Mouse (Mus musculus): Measurements from ENCODE around the gene 2310022A10Rik. TPM values are rescaled to one million over a fixed set of nuclear protein-coding genes. Genes with fewer than 3 reads are reported as not detected.

The 2310022A10Rik gene
- total and polyA plus RNA-seq, 2 experiments from 2014 or later, result 8.7 to 28.1 TPM

DNA sequence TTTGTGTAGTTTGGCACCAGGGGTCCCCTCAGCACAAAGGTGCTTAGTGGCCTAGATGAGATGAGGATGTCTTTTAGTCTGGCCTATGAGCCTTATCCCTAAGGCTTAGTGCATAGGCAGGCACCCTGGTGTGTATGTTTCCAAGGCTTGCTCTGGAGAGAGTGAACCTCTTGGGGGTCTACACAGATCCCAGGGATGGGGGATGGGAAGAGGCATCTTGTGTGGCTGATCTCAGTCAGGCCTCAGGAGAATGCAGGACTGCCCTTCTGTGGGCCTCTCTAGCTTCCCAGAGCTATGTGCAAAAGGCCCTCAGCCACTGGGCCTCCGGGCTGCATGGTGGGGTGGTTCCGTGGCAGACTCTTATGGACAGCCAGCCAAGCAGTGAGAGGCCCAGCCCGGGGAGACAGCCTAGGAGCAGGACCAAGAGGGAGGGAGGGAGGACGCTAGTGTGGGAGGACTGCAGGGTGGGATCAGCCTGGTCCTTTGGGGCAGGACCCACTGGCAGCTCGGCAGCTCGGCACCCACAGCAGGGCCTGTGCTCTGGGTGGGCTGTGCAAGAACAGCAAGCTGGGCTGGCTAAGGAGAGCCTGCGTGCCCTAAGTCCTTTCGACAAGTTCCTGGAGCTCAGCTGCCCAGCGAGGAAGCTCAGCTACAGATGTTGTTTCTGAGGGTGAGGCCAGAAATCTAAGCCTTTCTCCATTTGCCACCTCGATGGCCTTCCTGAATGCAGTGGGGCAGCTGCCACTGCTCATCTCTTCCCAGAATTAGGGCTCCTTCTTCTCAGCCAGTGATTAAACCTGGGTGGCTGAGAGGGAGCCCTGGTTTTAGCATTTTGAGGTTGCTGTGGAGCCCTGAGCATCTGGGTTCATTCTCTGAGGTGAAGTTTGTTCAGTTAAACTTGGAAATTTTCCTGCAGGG, 43.8 kb downstream of the 2310022A10Rik start:
- no peaks in the 10 kb centered on the region for H3K9me3 ChIP-seq (ENCODE audit: low read length)
- DNase-seq (no peak), ATAC-seq (no peak)
- no peak for TF ChIP-seq CTCF (IDR thresholded peaks at IDR 0.05; ENCODE audit: low read depth)
- 53% methylated on average over 10 of the region's 10 CpGs for WGBS
- H3K4me2 ChIP-seq (ENCODE audit: low read depth), result no peak overlapping the region
- peaks cover 12% of the 10 kb centered on the region for H3K4me1 ChIP-seq (ENCODE audit: insufficient read depth)
- no peaks in the 10 kb centered on the region for H3K36me3 ChIP-seq (ENCODE audit: insufficient read depth)
- H3K27ac ChIP-seq (ENCODE audit: low read depth, low read length), result peak overlapping the region; percentile 45
- H3K4me3 ChIP-seq (ENCODE audit: low read depth, low read length), result no peak overlapping the region
- H3K27me3 ChIP-seq (ENCODE audit: insufficient read depth, low read length), result no peaks in the 10 kb centered on the region
- H3K9ac ChIP-seq, result no peak overlapping the region

DNA sequence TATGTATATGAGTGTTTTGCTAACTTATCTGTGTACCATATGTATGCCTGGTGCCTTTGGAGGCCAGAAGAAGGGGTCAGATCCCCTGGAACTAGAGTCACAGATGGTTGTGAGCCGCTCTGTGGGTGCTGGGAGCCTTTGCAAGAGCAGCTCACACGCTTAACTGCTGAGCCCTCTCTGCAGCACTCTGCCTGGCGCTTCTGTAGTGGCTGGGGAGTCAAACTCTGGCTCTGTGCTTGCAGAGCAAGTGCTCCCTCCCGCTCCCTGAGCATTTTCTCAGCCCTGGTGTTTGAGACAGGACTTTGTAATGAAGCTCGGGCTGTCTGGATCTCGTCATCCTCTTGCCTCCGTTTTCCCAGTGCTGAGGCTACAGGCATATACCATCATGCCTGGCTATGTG, 45.0 kb downstream of the 2310022A10Rik start:
- no peak overlapping the region for H3K27ac ChIP-seq (ENCODE audit: low read depth, low read length)
- WGBS, result 77% methylated on average over 7 of the region's 7 CpGs
- H3K4me3 ChIP-seq (ENCODE audit: low read depth, low read length), result no peak overlapping the region
- H3K4me1 ChIP-seq (ENCODE audit: insufficient read depth), result peaks cover 10% of the 10 kb centered on the region
- ATAC-seq (no peak), DNase-seq (no peak)
- no peaks in the 10 kb centered on the region for H3K9me3 ChIP-seq (ENCODE audit: low read length)
- H3K4me2 ChIP-seq (ENCODE audit: low read depth), result no peak overlapping the region
- TF ChIP-seq CTCF (IDR thresholded peaks at IDR 0.05; ENCODE audit: low read depth), result no peak
- no peak overlapping the region for H3K9ac ChIP-seq
- no peaks in the 10 kb centered on the region for H3K27me3 ChIP-seq (ENCODE audit: insufficient read depth, low read length)
- H3K36me3 ChIP-seq (ENCODE audit: insufficient read depth), result no peaks in the 10 kb centered on the region

DNA sequence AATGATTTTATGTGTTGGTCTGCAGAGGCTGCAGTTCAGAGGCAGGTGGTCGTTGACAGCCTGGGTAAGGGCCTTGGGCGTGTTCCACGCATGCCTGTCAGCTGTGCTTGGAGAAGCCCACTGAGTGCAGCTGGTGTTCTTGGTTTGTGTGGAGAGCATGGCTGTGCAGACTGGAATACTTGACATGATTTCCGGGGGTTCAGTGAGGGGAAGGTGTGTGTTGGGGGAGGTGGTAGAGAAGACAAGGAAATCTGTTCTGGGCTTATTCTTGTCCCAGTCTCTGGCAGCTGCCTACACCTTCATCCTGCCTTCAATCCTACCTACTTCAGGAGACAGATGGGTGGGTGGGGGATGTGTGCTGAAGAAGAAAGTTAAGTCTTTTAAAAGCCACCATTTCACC, 48.6 kb downstream of the 2310022A10Rik start:
- Histone ChIP-seq H3K4me2 (ENCODE audit: low read depth) (no peak overlapping the region), H3K4me1 (ENCODE audit: insufficient read depth) (peaks cover 25% of the 10 kb centered on the region), H3K27me3 (ENCODE audit: insufficient read depth, low read length) (no peaks in the 10 kb centered on the region), H3K27ac (ENCODE audit: low read depth, low read length) (peak overlapping the region; percentile 76), H3K9ac (no peak overlapping the region), H3K36me3 (ENCODE audit: insufficient read depth) (no peaks in the 10 kb centered on the region), H3K4me3 (ENCODE audit: low read depth, low read length) (no peak overlapping the region), H3K9me3 (ENCODE audit: low read length) (no peaks in the 10 kb centered on the region)
- peak; percentile 62 for ATAC-seq
- peak; percentile 56 for DNase-seq
- 41% methylated on average over 4 of the region's 4 CpGs for WGBS
- no peak for TF ChIP-seq CTCF (IDR thresholded peaks at IDR 0.05; ENCODE audit: low read depth)

DNA sequence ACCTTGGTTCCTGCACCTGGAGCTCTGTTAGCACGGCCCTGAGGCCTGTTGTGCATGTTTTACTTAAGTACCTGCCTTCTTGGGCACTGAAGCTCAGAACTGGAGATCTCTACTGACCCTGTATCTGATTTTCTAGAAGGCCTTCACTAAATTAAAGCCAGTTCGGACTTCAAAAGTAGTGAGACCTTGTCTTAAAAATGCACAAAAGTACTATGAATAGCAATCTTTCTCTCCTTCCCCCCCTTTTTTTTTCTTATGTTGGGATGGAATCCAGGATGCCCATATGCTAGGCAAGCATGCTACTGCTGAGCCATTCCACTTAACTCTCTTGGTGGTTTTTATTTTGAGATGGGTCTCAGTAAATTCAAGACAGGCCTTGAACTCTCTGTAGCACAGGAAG, 49.1 kb downstream of the 2310022A10Rik start:
- ATAC-seq, result 0 out of 2 replicates have a peak, but pooled peaks have one; percentile 14
- no peaks in the 10 kb centered on the region for H3K9me3 ChIP-seq (ENCODE audit: low read length)
- DNase-seq, result peak; percentile 60
- H3K36me3 ChIP-seq (ENCODE audit: insufficient read depth), result no peaks in the 10 kb centered on the region
- peak overlapping the region; percentile 76 for H3K27ac ChIP-seq (ENCODE audit: low read depth, low read length)
- no peak overlapping the region for H3K4me2 ChIP-seq (ENCODE audit: low read depth)
- H3K4me1 ChIP-seq (ENCODE audit: insufficient read depth), result peaks cover 25% of the 10 kb centered on the region
- H3K4me3 ChIP-seq (ENCODE audit: low read depth, low read length), result no peak overlapping the region
- 57% methylated on average over 2 of the region's 2 CpGs for WGBS
- H3K9ac ChIP-seq, result no peak overlapping the region
- H3K27me3 ChIP-seq (ENCODE audit: insufficient read depth, low read length), result no peaks in the 10 kb centered on the region
- TF ChIP-seq CTCF (IDR thresholded peaks at IDR 0.05; ENCODE audit: low read depth), result no peak

DNA sequence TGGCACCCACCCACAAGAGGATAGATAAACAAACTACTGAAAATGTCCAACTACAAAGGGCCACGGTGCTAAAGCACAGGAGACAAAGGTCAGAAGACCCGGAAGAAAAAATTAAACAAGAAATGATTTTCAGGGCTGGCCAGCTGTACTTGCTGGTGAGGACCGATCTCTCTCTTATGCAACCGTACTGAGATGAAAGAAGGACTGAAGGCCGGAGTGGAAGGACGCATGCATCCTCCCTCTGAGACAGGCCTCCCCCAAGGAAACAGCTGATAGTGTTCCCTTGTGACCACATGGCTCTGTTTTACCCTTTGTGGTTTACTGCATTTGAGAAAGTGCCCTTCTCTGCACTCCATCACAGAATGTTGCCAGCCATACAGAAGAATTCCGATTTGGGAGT, 49.8 kb downstream of the 2310022A10Rik start:
- peak overlapping the region; percentile 24; the same call in 1 of the 2 replicates for H3K27ac ChIP-seq (ENCODE audit: low read depth, low read length)
- 85% methylated on average over 7 of the region's 7 CpGs for WGBS
- no peak overlapping the region for H3K4me2 ChIP-seq (ENCODE audit: low read depth)
- no peaks in the 10 kb centered on the region for H3K9me3 ChIP-seq (ENCODE audit: low read length)
- no peaks in the 10 kb centered on the region for H3K36me3 ChIP-seq (ENCODE audit: insufficient read depth)
- H3K4me1 ChIP-seq (ENCODE audit: insufficient read depth), result peaks cover 25% of the 10 kb centered on the region
- TF ChIP-seq CTCF (IDR thresholded peaks at IDR 0.05; ENCODE audit: low read depth), result no peak
- DNase-seq (no peak), ATAC-seq (no peak)
- H3K27me3 ChIP-seq (ENCODE audit: insufficient read depth, low read length), result no peaks in the 10 kb centered on the region
- H3K9ac ChIP-seq, result no peak overlapping the region
- H3K4me3 ChIP-seq (ENCODE audit: low read depth, low read length), result no peak overlapping the region

DNA sequence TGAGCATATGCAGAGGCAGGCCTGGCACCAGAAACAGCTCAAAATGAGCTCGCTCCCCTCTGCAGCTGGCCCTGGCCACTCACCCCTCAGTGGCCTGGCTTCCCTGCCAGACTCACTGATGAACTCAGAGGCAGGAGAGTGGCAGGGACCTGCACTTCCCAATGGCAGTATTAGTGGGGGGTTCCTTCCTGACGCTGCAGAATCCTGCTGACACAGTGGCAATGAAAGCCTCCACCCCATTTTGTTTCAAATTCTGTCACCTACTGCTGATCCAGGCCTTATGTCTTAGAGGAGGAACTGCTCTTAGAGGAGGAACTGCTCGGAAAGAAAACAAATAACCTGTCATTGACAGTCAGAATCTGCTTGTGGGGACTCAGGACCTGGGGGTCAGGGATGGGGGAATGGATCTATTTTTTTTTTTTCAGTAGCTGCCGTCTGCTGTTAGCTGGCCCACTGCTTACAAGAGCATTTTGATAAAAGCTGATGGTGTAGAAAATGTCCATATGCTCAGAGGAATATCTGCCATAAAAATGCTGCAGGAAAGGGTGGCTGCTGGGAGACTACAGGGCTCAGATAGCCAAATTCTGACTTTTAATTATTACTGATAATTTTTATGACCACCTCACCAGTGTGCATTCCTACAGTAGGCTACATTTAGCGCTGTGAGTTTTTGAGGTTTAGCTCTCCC, 51.8 kb downstream of the 2310022A10Rik start:
- Histone ChIP-seq H3K4me1 (ENCODE audit: insufficient read depth) (peaks cover 25% of the 10 kb centered on the region), H3K4me3 (ENCODE audit: low read depth, low read length) (no peak overlapping the region), H3K9ac (peak overlapping the region; percentile 31; the same call in 1 of the 2 replicates), H3K4me2 (ENCODE audit: low read depth) (no peak overlapping the region), H3K27ac (ENCODE audit: low read depth, low read length) (peak overlapping the region; percentile 73), H3K27me3 (ENCODE audit: insufficient read depth, low read length) (no peaks in the 10 kb centered on the region), H3K9me3 (ENCODE audit: low read length) (no peaks in the 10 kb centered on the region), H3K36me3 (ENCODE audit: insufficient read depth) (peaks cover 15% of the 10 kb centered on the region)
- DNase-seq, result peak; percentile 39
- no peak; the same call in 1 of the 2 replicates for ATAC-seq
- 37% methylated on average over 5 of the region's 5 CpGs for WGBS
- no peak for TF ChIP-seq CTCF (IDR thresholded peaks at IDR 0.05; ENCODE audit: low read depth)

Data from forebrain, postnatal 0 days (tissue).